Mouse (Mus musculus) liver, embryonic 15.5 days (tissue): ENCODE results near the gene Aimp2. TPM values are rescaled to one million over a fixed set of nuclear protein-coding genes. Genes with fewer than 3 reads are reported as not detected.

Experiments
- ATAC-seq: fragments of 200-750 bp; cut with Nextera tagmentation; 2 replicates; pipeline ENCODE4 v1.8.0; 2017; ENCODE audit warnings: moderate number of reproducible peaks, mild to moderate bottlenecking, moderate library complexity; ENCODE audit not compliant: insufficient read depth
- H3K27ac ChIP-seq: fragments of 300-500 bp; sonication (generic); replicated peaks from 2 replicates; pipeline ENCODE4 v1.5.1; 2015; ENCODE audit warnings: mild to moderate bottlenecking, inconsistent platforms
- H3K27me3 ChIP-seq: fragments of 300-500 bp; sonication (generic); 2 replicates; pipeline ENCODE4 v1.6.1; 2015; ENCODE audit warnings: mild to moderate bottlenecking, inconsistent platforms
- H3K36me3 ChIP-seq: fragments of 300-500 bp; sonication (generic); replicated peaks from 2 replicates; pipeline ENCODE4 v1.6.1; 2015; ENCODE audit warnings: moderate library complexity, mild to moderate bottlenecking, inconsistent platforms
- H3K4me1 ChIP-seq: fragments of 300-500 bp; sonication (generic); replicated peaks from 2 replicates; pipeline ENCODE4 v1.6.1; 2015; ENCODE audit warnings: inconsistent platforms
- H3K4me2 ChIP-seq: fragments of 300-500 bp; sonication (generic); 2 replicates; pipeline ENCODE4 v1.6.1; 2015; ENCODE audit warnings: moderate library complexity, mild to moderate bottlenecking, inconsistent platforms
- H3K4me3 ChIP-seq: fragments of 300-500 bp; sonication (generic); replicated peaks from 2 replicates; pipeline ENCODE4 v1.5.1; 2015; ENCODE audit warnings: mild to moderate bottlenecking, inconsistent platforms
- H3K9ac ChIP-seq: fragments of 300-500 bp; sonication (generic); 2 replicates; pipeline ENCODE4 v1.6.1; 2015; ENCODE audit warnings: moderate library complexity, mild to moderate bottlenecking, inconsistent platforms
- H3K9me3 ChIP-seq: fragments of 300-500 bp; sonication (generic); replicated peaks from 2 replicates; pipeline ENCODE4 v1.6.1; 2016; ENCODE audit warnings: inconsistent platforms
- WGBS: fragments of 180-500 bp; shearing (Covaris S2); methylation state at CpG from one replicate; pipeline ENCODE4 v1.1.7; 2015; ENCODE audit warnings: mixed read lengths; ENCODE audit not compliant: insufficient replicate concordance; 5-methylcytosine and 5-hydroxymethylcytosine counted together
- polyA plus RNA-seq: library from polyadenylated mRNA; unstranded; fragments of >200 nt; fragmentation: Nextera tagmentation; extraction: Ambion mirVana; gene quantifications from 2 replicates; pipeline ENCODE4 v1.2.1, GENCODE M21; 2015

The Aimp2 gene
- polyA plus RNA-seq, 1 experiment from 2014 or later, result 44.1 TPM

- no peak overlapping the region for H3K4me2 ChIP-seq
- no peak overlapping the region for H3K9ac ChIP-seq
- 87% methylated on average over 3 of the region's 3 CpGs for WGBS
- ATAC-seq, result no peak
- H3K27me3 ChIP-seq, result no peaks in the 10 kb centered on the region
- no peaks in the 10 kb centered on the region for H3K9me3 ChIP-seq
- no peak overlapping the region for H3K27ac ChIP-seq
- H3K4me3 ChIP-seq, result no peak overlapping the region
- H3K36me3 ChIP-seq, result peaks cover 98% of the 10 kb centered on the region
- H3K4me1 ChIP-seq, result peaks cover 31% of the 10 kb centered on the region
Observed at GRCm38 (mm10) chr5:143902111-143902510, 7.5 kb downstream of the Aimp2 start.

DNA sequence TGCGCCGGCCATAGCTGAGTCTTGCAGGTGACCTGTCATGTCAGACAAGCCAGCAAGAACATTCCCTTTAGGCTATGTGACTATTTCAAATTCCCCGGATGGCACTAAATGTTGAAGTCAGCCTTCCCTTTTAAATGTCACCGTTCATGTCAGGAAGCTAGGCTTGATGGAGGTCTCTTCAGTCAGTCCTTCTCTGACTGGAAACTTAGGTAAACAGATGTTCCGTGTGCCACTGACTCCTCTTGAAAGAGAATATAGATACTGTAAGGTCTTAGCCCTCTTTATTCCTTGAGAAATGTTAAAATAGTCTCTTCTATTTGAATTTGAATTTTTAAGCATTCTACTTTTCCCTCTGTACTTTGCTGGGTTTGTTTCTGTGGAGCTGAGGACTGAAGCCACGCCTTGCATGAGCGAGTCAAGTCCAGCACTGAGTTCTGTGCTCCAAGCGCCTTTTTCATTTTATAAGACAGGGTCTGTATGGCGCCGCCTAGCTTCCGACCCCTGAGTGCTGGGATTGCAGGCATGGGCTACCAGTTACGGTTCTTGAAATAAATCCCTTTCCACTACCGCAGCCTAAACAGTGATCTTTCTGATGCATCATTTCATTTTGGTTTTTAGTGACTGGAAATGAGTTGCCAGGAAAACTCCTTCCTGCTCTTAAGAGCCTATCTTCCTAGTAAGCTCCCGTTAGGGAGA is 11.9 kb downstream of the Aimp2 start, which contains the start of gene Ankrd61:
Ankrd61 (minus strand) TSS at position 51 of the 696 bp plus-strand sequence.
- Histone ChIP-seq H3K4me2 (no peak within 1 kb of the TSS), H3K4me1 (peaks cover 12% of the 10 kb centered on the region), H3K9ac (no peak within 1 kb of the TSS), H3K27me3 (no peaks in the 10 kb centered on the region), H3K9me3 (no peaks in the 10 kb centered on the region), H3K36me3 (peaks cover 100% of the 10 kb centered on the region), H3K4me3 (no peak within 1 kb of the TSS), H3K27ac (no peak within 1 kb of the TSS)
- WGBS, result 87% methylated on average over 14 of the region's 14 CpGs
- no peak for ATAC-seq

GRCm38 (mm10) chr5:143893396-143893795 is 16.3 kb downstream of the Aimp2 start:
- peak; percentile 56 for ATAC-seq
- H3K36me3 ChIP-seq, result peaks cover 100% of the 10 kb centered on the region
- WGBS, result 16% methylated on average over 5 of the region's 5 CpGs

GRCm38 (mm10) chr5:143892255-143892886 is 17.3 kb downstream of the Aimp2 start:
- Histone ChIP-seq H3K36me3 (peaks cover 100% of the 10 kb centered on the region), H3K4me1 (peaks cover 25% of the 10 kb centered on the region), H3K4me3 (no peak overlapping the region), H3K9me3 (no peaks in the 10 kb centered on the region), H3K4me2 (no peak overlapping the region), H3K27me3 (no peaks in the 10 kb centered on the region), H3K27ac (no peak overlapping the region), H3K9ac (no peak overlapping the region)
- ATAC-seq, result no peak
- whole genome bisulfite sequencing, result 55% methylated on average over 9 of the region's 9 CpGs

More at GRCm38 (mm10) chr5:143893396-143893795, 16.3 kb downstream of the Aimp2 start:
- no peaks in the 10 kb centered on the region for H3K27me3 ChIP-seq
- no peak overlapping the region for H3K9ac ChIP-seq
- no peak overlapping the region for H3K4me2 ChIP-seq
- no peak overlapping the region for H3K4me3 ChIP-seq
- H3K4me1 ChIP-seq, result peaks cover 25% of the 10 kb centered on the region
- H3K9me3 ChIP-seq, result no peaks in the 10 kb centered on the region
- no peak overlapping the region for H3K27ac ChIP-seq

GRCm38 (mm10) chr5:143890741-143891140 is 18.9 kb downstream of the Aimp2 start:
- no peak; the same call in 1 of the 2 replicates for ATAC-seq
- H3K4me1 ChIP-seq, result peaks cover 25% of the 10 kb centered on the region
- H3K4me2 ChIP-seq, result no peak overlapping the region
- no peaks in the 10 kb centered on the region for H3K27me3 ChIP-seq
- H3K36me3 ChIP-seq, result peaks cover 100% of the 10 kb centered on the region
- H3K4me3 ChIP-seq, result no peak overlapping the region
- no peak overlapping the region for H3K9ac ChIP-seq
- no peaks in the 10 kb centered on the region for H3K9me3 ChIP-seq
- H3K27ac ChIP-seq, result no peak overlapping the region
- 77% methylated on average over 6 of the region's 6 CpGs for WGBS

DNA sequence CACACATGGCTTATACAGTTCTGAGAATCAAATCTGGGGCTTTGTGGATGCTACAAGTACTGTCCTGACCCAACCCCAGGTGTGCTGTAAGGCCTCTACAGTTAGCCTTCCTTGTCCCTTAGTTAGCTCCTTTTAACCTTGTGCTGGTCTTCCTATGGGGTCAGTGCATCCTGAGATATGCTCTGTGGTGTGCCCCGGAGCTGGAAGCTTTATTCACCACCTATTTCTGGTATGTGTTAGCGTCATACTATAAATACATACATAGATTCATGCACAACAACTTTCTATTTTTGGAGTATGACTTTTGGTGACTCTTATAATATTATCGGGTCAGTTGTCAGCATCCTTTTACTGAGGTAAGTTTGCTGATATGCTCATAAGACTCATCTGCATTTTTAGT is 24.4 kb downstream of the Aimp2 start:
- no peak overlapping the region for H3K27ac ChIP-seq
- H3K4me2 ChIP-seq, result no peak overlapping the region

GRCm38 (mm10) chr5:143874571-143874970 is 35.1 kb downstream of the Aimp2 start:
- no peak overlapping the region for H3K9ac ChIP-seq

More for the DNA sequence above, 24.4 kb downstream of the Aimp2 start:
- no peaks in the 10 kb centered on the region for H3K27me3 ChIP-seq
- 0 out of 2 replicates have a peak, but pooled peaks cover 8% of the 10 kb centered on the region for H3K9me3 ChIP-seq
- H3K9ac ChIP-seq, result no peak overlapping the region
- ATAC-seq, result no peak
- H3K36me3 ChIP-seq, result peaks cover 100% of the 10 kb centered on the region
- no peaks in the 10 kb centered on the region for H3K4me1 ChIP-seq
- no peak overlapping the region for H3K4me3 ChIP-seq
- 91% methylated on average over 3 of the region's 3 CpGs for whole genome bisulfite sequencing

GRCm38 (mm10) chr5:143871547-143872169 is 38.0 kb downstream of the Aimp2 start:
- H3K9ac ChIP-seq, result no peak overlapping the region
- no peaks in the 10 kb centered on the region for H3K9me3 ChIP-seq
- H3K27ac ChIP-seq, result no peak overlapping the region
- H3K4me3 ChIP-seq, result no peak overlapping the region
- H3K4me1 ChIP-seq, result peaks cover 16% of the 10 kb centered on the region
- H3K36me3 ChIP-seq, result peaks cover 53% of the 10 kb centered on the region
- 85% methylated on average over 11 of the region's 11 CpGs for WGBS
- H3K4me2 ChIP-seq, result no peak overlapping the region
- no peaks in the 10 kb centered on the region for H3K27me3 ChIP-seq
- ATAC-seq, result no peak

More at GRCm38 (mm10) chr5:143874571-143874970, 35.1 kb downstream of the Aimp2 start:
- peaks cover 82% of the 10 kb centered on the region for H3K36me3 ChIP-seq
- H3K4me1 ChIP-seq, result peaks cover 16% of the 10 kb centered on the region
- 81% methylated on average over 4 of the region's 4 CpGs for WGBS
- H3K4me3 ChIP-seq, result no peak overlapping the region
- H3K9me3 ChIP-seq, result no peaks in the 10 kb centered on the region
- H3K4me2 ChIP-seq, result no peak overlapping the region
- peak; percentile 34; the same call in 1 of the 2 replicates for ATAC-seq
- H3K27ac ChIP-seq, result 0 out of 2 replicates have a peak overlapping the region, but pooled peaks have one; percentile 9
- H3K27me3 ChIP-seq, result no peaks in the 10 kb centered on the region

Other genes with a start within 250 kb of the Aimp2 start
- gene Usp42, start 177.6 kb downstream of the Aimp2 start, polyA plus RNA-seq, result 3.4 TPM in 2 replicates
- 114 and 120 TPM in 2 replicates for gene Eif2ak1, start 92.1 kb downstream of the Aimp2 start, polyA plus RNA-seq
- 0.30 and 0.39 TPM in 2 replicates for gene Ankrd61, start 12.2 kb downstream of the Aimp2 start, polyA plus RNA-seq
- gene Pms2, start 117 bp upstream of the Aimp2 start, polyA plus RNA-seq, result 11.7 and 14.5 TPM in 2 replicates
- 0.20 and 0.33 TPM in 2 replicates for gene Gm42421, start 18.3 kb upstream of the Aimp2 start, polyA plus RNA-seq
- 0.40 and 0.70 TPM in 2 replicates for gene Rsph10b, start 23.2 kb upstream of the Aimp2 start, polyA plus RNA-seq
- gene Ccz1, start 105.0 kb upstream of the Aimp2 start, polyA plus RNA-seq, result 32.9 and 35.7 TPM in 2 replicates
- gene Ocm, start 116.8 kb upstream of the Aimp2 start, polyA plus RNA-seq, result not detected in 2 replicates
- gene Lmtk2, start 190.6 kb upstream of the Aimp2 start, polyA plus RNA-seq, result 2.0 and 2.2 TPM in 2 replicates